Mouse (Mus musculus) cerebellum, adult 18-20 months (tissue): ENCODE data around the gene Cdk11b.

Experiments
- DNase-seq, 2 experiments: peaks; one replicate each; pipeline ENCODE4 v3.0.0; 2021

The Cdk11b gene

GRCm38 (mm10) chr4:155624338-155625291 is at the start of gene Cdk11b:
TSS of gene Cdk11b (plus strand) at chr4:155624854.
- DNase-seq = peak; percentile 97

- DNase-seq = peak in 1 of 2 experiments; percentile 47
These were observed 49.7 kb upstream of the Cdk11b start for GRCm38 (mm10) chr4:155574931-155575330.

- no peak for DNase-seq
These were observed 49.1 kb upstream of the Cdk11b start for GRCm38 (mm10) chr4:155575521-155575920.

GRCm38 (mm10) chr4:155577132-155577531 is 47.5 kb upstream of the Cdk11b start:
- no peak for DNase-seq

- DNase-seq = no peak
These were observed 46.9 kb upstream of the Cdk11b start for GRCm38 (mm10) chr4:155577741-155578140.

- DNase-seq = no peak
These were observed 46.1 kb upstream of the Cdk11b start for GRCm38 (mm10) chr4:155578336-155579125.

GRCm38 (mm10) chr4:155580420-155580819 is 44.2 kb upstream of the Cdk11b start:
- DNase-seq = peak; percentile 63 to 73

GRCm38 (mm10) chr4:155582279-155582905 is 42.3 kb upstream of the Cdk11b start:
- no peak for DNase-seq

- DNase-seq = no peak
These were observed 35.3 kb upstream of the Cdk11b start for GRCm38 (mm10) chr4:155589356-155589755.

GRCm38 (mm10) chr4:155591012-155591719 is 33.5 kb upstream of the Cdk11b start:
- DNase-seq = no peak

GRCm38 (mm10) chr4:155593780-155594179 is 30.9 kb upstream of the Cdk11b start:
- no peak for DNase-seq

GRCm38 (mm10) chr4:155595777-155596176 is 28.9 kb upstream of the Cdk11b start:
- no peak for DNase-seq

GRCm38 (mm10) chr4:155596606-155597005 is 28.0 kb upstream of the Cdk11b start:
- no peak for DNase-seq

GRCm38 (mm10) chr4:155598536-155598935 is 26.1 kb upstream of the Cdk11b start:
- DNase-seq = no peak

- no peak for DNase-seq
These were observed 24.5 kb upstream of the Cdk11b start for GRCm38 (mm10) chr4:155599901-155600825.

- peak; percentile 90 to 94 for DNase-seq
These were observed 23.3 kb upstream of the Cdk11b start, which contains the start of gene Slc35e2 for GRCm38 (mm10) chr4:155601091-155601996. TSS of gene Slc35e2 (plus strand) at chr4:155601416.

- no peak for DNase-seq
These were observed 22.6 kb upstream of the Cdk11b start for GRCm38 (mm10) chr4:155601997-155602456.

GRCm38 (mm10) chr4:155602753-155603152 is 21.9 kb upstream of the Cdk11b start:
- no peak for DNase-seq

GRCm38 (mm10) chr4:155603801-155604200 is 20.9 kb upstream of the Cdk11b start:
- DNase-seq = no peak

- no peak for DNase-seq
These were observed 19.5 kb upstream of the Cdk11b start for GRCm38 (mm10) chr4:155605132-155605531.
